Mouse (Mus musculus) ES-E14 (cell line): Measurements from ENCODE around the gene Stk10.

Experiments
- CHD2 ChIP-seq: IDR thresholded peaks from 2 replicates; pipeline ENCODE4 v1.6.1; 2014; ENCODE audit warnings: mild to moderate bottlenecking, low read depth, low read length, inconsistent platforms
- HCFC1 ChIP-seq: IDR thresholded peaks from 2 replicates; pipeline ENCODE4 v1.6.1; 2012; ENCODE audit warnings: low read length, inconsistent platforms, borderline replicate concordance; ENCODE audit not compliant: insufficient read depth
- MAFK ChIP-seq: IDR thresholded peaks from 2 replicates; pipeline ENCODE4 v1.6.1; 2014; ENCODE audit warnings: mild to moderate bottlenecking, low read depth, low read length, inconsistent platforms; ENCODE audit not compliant: insufficient read depth
- ZC3H11A ChIP-seq: IDR thresholded peaks from 2 replicates; pipeline ENCODE4 v1.6.1; 2012; ENCODE audit warnings: low read depth, mild to moderate bottlenecking, inconsistent platforms, low read length, borderline replicate concordance
- ZNF384 ChIP-seq: IDR thresholded peaks from 2 replicates; pipeline ENCODE4 v1.6.1; 2012; ENCODE audit warnings: low read depth, low read length, inconsistent platforms

DNA sequence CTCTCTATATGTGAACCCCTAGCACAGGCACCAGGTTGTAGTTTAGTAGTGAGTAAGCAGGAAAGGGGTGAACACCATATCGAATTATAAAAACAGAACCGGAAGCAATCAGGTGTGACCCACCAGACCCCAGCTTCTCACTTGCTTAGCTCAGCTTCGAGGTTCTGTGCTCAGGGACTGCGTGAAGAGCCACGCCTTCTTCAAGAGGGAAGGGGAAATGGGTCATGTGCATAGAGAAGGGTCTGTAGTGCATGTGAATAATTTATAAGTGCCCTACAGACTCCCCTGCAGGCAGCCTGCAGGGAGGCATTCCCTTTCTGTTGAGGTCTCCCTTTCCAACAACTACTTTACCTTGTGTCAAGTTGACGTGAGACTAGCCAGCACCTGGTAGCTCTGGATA, 52.9 kb downstream of the Stk10 start:
- TF ChIP-seq MAFK, result no peak
- TF ChIP-seq ZC3H11A, result no peak
- no peak for TF ChIP-seq HCFC1
- no peak for TF ChIP-seq CHD2
- no peak for TF ChIP-seq ZNF384
